ENCODE assay signal across 9 mouse cellular contexts in genomic region chr16:72029273-72029672, GRCm38 (mm10).
DNase-seq lines count a peak whose midpoint lies in the region; ATAC-seq and TF ChIP-seq lines count a peak whose summit lies in the region.
"Had no signal": no experiment of that assay in that cellular context is flagged by ENCODE, and none has a peak within 500 bp of the region (broad histone marks: within the 10 kb centered on the region; RNA-seq: fewer than 3 reads in every experiment).

No protein-coding gene starts in this region.

- peak overlapping the region; percentile 60 for H3K4me2 ChIP-seq in lung, embryonic 15.5 days
- H3K4me2 ChIP-seq in intestine, embryonic 16.5 days (ENCODE audit: low read depth, low read length) = peak overlapping the region; percentile 57
- peak overlapping the region; percentile 59 for H3K4me2 ChIP-seq in stomach, embryonic 14.5 days (replicated peaks; ENCODE audit: low read depth, low read length)

- H3K27me3 ChIP-seq in lung, embryonic 15.5 days = peaks cover 30% of the 10 kb centered on the region
- 0 out of 2 replicates have a peak, but pooled peaks cover 3% of the 10 kb centered on the region for H3K27me3 ChIP-seq in intestine, embryonic 16.5 days (replicated peaks; ENCODE audit: control insufficient read depth, insufficient read depth, low read length)
- no peaks in the 10 kb centered on the region for H3K27me3 ChIP-seq in stomach, embryonic 14.5 days (ENCODE audit: control insufficient read depth, insufficient read depth, low read length)

- TF ChIP-seq CTCF in lung, adult 2 months (IDR thresholded peaks at IDR 0.05; ENCODE audit: insufficient read depth, low read length) = no peak
- no peak for TF ChIP-seq CTCF in embryonic fibroblast, embryonic 13.5 days (IDR thresholded peaks at IDR 0.05; ENCODE audit: borderline replicate concordance, insufficient read depth, low read length)

- H3K9ac ChIP-seq in lung, embryonic 15.5 days = no peak overlapping the region
- no peak overlapping the region for H3K9ac ChIP-seq in intestine, embryonic 16.5 days (ENCODE audit: low read depth, low read length)
- no peak overlapping the region for H3K9ac ChIP-seq in stomach, embryonic 14.5 days (replicated peaks; ENCODE audit: low read depth, low read length)

- ATAC-seq in lung, embryonic 15.5 days (ENCODE audit: borderline replicate concordance, extremely low read depth, low FRiP score, low TSS enrichment) = no peak
- no peak for ATAC-seq in intestine, embryonic 16.5 days
- ATAC-seq in stomach, embryonic 14.5 days (ENCODE audit: insufficient number of reproducible peaks, insufficient read depth, low FRiP score, low read depth) = no peak

- 0 out of 2 replicates have a peak, but pooled peaks cover 8% of the 10 kb centered on the region for H3K4me1 ChIP-seq in lung, embryonic 15.5 days
- no peaks in the 10 kb centered on the region for H3K4me1 ChIP-seq in lung, adult 2 months (ENCODE audit: control insufficient read depth, insufficient read depth, low read length)
- H3K4me1 ChIP-seq in embryonic fibroblast, embryonic 13.5 days (ENCODE audit: control insufficient read depth, insufficient read depth, low read length) = peaks cover 4% of the 10 kb centered on the region; the same call in 1 of the 2 replicates
- H3K4me1 ChIP-seq in intestine, embryonic 16.5 days (ENCODE audit: control insufficient read depth, insufficient read depth, low read length) = no peaks in the 10 kb centered on the region; the same call in 1 of the 2 replicates
- H3K4me1 ChIP-seq in stomach, embryonic 14.5 days (ENCODE audit: control insufficient read depth, insufficient read depth, low read length) = no peaks in the 10 kb centered on the region; the same call in 1 of the 2 replicates

- H3K9me3 ChIP-seq in lung, embryonic 15.5 days = no peaks in the 10 kb centered on the region
- no peaks in the 10 kb centered on the region for H3K9me3 ChIP-seq in intestine, embryonic 16.5 days (ENCODE audit: control insufficient read depth, low read length)
- no peaks in the 10 kb centered on the region for H3K9me3 ChIP-seq in stomach, embryonic 14.5 days (ENCODE audit: control insufficient read depth, low read depth, low read length)

- no peak for DNase-seq in lung, adult 2 months
- no peak for DNase-seq in layer of hippocampus, postnatal 36 days
- DNase-seq in gastrocnemius, adult 18-20 months (ENCODE audit: low spot score) = no peak
- DNase-seq: cerebellum, adult 8-10 months; kidney, adult 11 months had no signal

- peak overlapping the region; percentile 37 for H3K4me3 ChIP-seq in lung, embryonic 15.5 days
- H3K4me3 ChIP-seq in lung, adult 2 months (replicated peaks; ENCODE audit: extremely low read depth, low read depth, low read length) = no peak overlapping the region
- peak overlapping the region; percentile 25; the same call in 1 of the 2 replicates for H3K4me3 ChIP-seq in embryonic fibroblast, embryonic 13.5 days (ENCODE audit: insufficient read depth, low read length)
- peak overlapping the region; percentile 38 for H3K4me3 ChIP-seq in intestine, embryonic 16.5 days (ENCODE audit: low read length)
- peak overlapping the region; percentile 35 for H3K4me3 ChIP-seq in stomach, embryonic 14.5 days (ENCODE audit: low read depth, low read length)

- H3K27ac ChIP-seq in lung, embryonic 15.5 days = no peak overlapping the region
- H3K27ac ChIP-seq in embryonic fibroblast, embryonic 13.5 days (ENCODE audit: insufficient read depth, low read length) = no peak overlapping the region
- H3K27ac ChIP-seq in intestine, embryonic 16.5 days (ENCODE audit: low read length) = no peak overlapping the region
- no peak overlapping the region for H3K27ac ChIP-seq in stomach, embryonic 14.5 days (ENCODE audit: low read length)

- WGBS in lung, embryonic 15.5 days = 4% methylated on average over 4 of the region's 4 CpGs
- WGBS in lung, adult 2 months = 9% methylated on average over 4 of the region's 4 CpGs
- 0% methylated on average over 4 of the region's 4 CpGs for WGBS in intestine, embryonic 16.5 days
- WGBS in stomach, embryonic 14.5 days = 5% methylated on average over 4 of the region's 4 CpGs

- H3K36me3 ChIP-seq in lung, embryonic 15.5 days = no peaks in the 10 kb centered on the region
- no peaks in the 10 kb centered on the region for H3K36me3 ChIP-seq in intestine, embryonic 16.5 days (ENCODE audit: control insufficient read depth, insufficient read depth, low read length)
- no peaks in the 10 kb centered on the region for H3K36me3 ChIP-seq in stomach, embryonic 14.5 days (ENCODE audit: control insufficient read depth, insufficient read depth, low read length)

- TF ChIP-seq POLR2A in lung, adult 2 months (IDR thresholded peaks at IDR 0.05; ENCODE audit: borderline replicate concordance, extremely low read depth, low read depth, low read length) = no peak
- no peak for TF ChIP-seq POLR2A in embryonic fibroblast, embryonic 13.5 days (IDR thresholded peaks at IDR 0.05; ENCODE audit: low read depth, low read length)
